Mouse (Mus musculus) B cell, adult 2 months (primary cell): ENCODE measurements around the gene Prr36.

Experiments used
- DNase-seq, 2 experiments: peaks; one replicate each; pipeline ENCODE4 v3.0.0; 2022

Prr36 gene

DNA sequence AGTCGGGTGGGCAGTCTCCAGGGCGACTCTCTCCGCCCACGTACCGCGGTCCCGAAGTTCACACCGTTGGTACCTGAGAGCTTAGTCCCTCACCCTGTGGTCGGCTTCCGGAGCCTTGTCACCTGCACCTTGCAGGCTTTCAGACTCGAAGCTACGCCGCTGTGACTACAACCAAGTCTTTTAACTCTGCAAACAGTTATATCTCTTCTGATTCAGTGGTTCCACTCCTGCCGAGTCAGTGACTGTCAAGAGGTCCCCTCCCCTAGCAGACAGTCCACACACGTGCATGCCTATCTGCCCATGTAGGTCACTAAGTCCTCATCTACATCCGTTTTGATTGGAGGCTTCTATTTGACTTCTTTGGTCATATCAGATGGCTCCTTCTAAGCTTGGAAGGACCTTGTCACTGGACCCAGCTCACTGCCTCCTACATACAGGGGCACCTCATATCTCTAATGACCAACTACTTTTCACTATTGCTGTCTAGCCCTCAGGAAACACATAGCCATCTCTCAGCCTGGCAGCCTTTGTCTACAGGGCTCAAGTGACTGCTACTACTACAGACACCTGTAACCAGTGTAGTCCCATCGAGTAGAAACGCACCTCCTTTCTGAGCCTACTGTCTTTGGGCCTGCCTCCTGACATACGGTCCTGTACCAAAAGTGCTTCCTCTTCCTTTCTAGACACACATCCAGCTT is 22.1 kb upstream of the Prr36 start:
- DNase-seq: no peak

DNA sequence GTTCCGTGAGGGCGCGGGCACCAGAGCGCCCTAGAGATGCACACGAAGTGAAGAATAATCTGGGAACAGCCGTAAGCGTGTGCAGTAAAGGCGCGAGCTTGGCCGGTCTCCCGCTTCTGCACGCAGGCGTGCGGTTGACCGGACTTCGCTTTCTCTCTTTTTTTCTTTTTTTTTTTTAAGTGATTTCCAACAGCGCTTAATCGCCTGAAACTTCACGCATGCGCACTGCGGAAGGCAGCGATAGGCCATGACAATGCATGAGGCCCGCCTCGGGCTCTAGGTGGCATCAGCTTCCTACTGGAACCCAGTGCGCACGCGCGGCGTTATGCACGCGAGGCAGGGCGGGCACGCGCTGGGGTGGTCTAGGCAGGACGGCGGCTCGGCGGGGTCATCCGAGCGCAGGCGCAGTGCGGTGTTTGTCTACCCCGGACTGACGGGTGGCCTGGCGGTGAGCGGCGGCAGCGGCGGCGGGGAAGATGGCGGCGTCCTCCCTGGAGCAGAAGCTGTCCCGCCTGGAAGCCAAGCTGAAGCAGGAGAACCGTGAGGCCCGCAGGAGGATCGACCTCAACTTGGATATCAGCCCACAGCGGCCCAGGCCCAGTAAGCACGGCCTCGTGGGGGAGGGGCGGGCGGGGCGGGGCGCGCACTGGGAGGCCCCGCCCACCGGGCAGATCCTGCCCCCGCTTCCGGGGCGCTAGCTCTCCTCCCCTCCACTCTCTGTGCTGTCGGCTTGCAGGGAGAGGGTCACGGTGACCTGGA is 21.4 kb upstream of the Prr36 start, which contains the start of the genes Map2k7 and Gm49320:
Gene Map2k7, plus strand, starts transcription at position 307 of the 759 bp plus-strand sequence.
Gene Gm49320, plus strand, starts transcription at position 432 of the 759 bp plus-strand sequence.
- DNase-seq: peak; percentile 99

GRCm38 (mm10) chr8:4237814-4238433 is 20.7 kb upstream of the Prr36 start:
- no peak for DNase-seq

GRCm38 (mm10) chr8:4230612-4231351 is 13.5 kb upstream of the Prr36 start:
- no peak for DNase-seq

DNA sequence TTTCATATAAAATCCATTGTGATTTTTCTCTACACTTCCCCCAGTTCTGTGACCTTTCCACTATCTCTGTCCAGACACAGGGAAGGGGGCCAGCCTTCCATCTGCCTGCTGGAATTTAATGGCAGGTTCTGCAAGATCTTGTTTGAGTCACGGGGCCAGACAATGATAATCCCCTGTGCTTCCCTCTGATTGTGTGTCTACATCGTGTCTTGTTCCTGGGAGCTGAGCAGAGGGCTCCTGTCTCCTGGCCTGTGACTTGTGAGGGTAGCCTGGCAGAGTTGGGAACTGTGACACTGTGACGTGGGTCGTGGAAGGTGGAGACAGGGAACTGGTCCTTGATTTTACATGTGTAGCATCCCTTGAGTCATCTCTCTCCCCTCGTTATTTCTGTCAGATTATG is 12.5 kb upstream of the Prr36 start:
- no peak for DNase-seq

- no peak for DNase-seq
These were observed 10.7 kb upstream of the Prr36 start for GRCm38 (mm10) chr8:4227919-4228318.

DNA sequence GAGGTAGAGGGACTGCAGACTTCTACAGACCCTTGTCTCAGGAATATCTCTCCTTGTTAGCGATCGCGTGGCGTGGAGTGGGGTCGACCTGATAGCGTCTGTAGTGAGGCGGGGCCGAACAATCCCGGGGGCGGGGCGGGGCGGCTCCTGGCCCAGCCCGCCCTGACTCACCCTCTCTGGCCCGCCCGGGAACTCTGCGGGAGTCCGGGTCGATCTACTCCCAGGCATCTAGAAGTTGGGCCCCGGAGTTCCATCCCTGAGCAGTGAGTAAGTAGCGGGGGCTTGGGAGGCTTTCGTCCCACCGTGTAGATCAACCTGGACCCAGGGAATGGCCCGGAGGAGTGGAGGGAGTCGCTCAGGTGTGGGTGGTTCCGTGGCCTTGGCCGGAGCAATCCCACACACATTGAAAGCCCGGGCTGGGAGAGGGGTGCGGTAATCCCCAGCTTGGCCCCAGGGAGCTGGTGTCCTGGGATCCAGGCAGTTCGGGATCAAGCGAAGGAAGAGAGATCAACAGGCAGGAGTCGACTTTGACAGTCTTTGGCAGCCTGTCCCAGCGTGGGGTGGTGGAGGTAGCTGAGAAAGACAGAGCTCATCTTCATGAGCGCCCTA is 9.6 kb upstream of the Prr36 start, which contains the start of gene Lrrc8e:
Gene Lrrc8e, plus strand, starts transcription at position 89 of the 609 bp plus-strand sequence.
- DNase-seq: no peak

- DNase-seq: no peak
These were observed 9.1 kb upstream of the Prr36 start for GRCm38 (mm10) chr8:4226323-4226722.

DNA sequence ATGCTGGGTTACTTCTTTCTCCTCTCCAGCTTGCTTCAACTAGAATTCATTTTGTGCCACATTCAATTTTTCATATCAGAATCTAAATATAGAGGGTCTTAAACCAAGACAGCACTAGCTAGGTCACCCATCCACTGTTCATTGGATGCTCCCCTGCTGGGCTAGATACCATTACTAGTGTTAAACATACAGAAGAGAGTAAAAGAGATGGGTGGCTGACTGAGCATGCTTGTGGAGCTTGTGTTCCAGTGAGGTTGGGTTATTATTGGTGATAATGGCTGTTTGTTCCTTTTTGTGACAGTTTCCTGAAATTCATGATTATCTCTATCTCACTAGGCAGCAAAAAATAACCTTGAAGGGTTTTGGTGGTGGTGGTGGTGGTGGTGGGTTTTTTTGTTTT is 4.8 kb upstream of the Prr36 start:
- no peak for DNase-seq

GRCm38 (mm10) chr8:4219617-4220016 is 2.4 kb upstream of the Prr36 start:
- DNase-seq: no peak

DNA sequence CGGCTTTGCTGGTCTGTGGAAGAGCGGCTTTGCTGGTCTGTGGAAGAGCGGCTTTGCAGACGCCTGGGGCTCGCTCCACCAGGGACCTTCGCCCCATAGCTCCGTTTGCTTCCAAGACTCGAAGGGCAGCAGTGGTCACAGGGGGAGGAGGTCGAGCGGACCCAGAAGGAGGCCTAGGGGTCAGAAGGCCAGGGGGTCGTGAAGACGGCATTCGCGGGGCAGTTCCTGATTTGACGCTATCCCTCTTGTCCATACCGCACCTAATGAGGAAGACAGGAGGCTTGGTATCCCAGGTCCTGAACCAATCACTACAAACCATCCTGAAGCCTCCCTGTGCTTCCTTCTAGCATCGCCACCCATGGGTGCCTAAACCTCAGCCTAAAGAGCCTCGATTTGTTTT is 963 bp downstream of the Prr36 start:
- DNase-seq: no peak

DNA sequence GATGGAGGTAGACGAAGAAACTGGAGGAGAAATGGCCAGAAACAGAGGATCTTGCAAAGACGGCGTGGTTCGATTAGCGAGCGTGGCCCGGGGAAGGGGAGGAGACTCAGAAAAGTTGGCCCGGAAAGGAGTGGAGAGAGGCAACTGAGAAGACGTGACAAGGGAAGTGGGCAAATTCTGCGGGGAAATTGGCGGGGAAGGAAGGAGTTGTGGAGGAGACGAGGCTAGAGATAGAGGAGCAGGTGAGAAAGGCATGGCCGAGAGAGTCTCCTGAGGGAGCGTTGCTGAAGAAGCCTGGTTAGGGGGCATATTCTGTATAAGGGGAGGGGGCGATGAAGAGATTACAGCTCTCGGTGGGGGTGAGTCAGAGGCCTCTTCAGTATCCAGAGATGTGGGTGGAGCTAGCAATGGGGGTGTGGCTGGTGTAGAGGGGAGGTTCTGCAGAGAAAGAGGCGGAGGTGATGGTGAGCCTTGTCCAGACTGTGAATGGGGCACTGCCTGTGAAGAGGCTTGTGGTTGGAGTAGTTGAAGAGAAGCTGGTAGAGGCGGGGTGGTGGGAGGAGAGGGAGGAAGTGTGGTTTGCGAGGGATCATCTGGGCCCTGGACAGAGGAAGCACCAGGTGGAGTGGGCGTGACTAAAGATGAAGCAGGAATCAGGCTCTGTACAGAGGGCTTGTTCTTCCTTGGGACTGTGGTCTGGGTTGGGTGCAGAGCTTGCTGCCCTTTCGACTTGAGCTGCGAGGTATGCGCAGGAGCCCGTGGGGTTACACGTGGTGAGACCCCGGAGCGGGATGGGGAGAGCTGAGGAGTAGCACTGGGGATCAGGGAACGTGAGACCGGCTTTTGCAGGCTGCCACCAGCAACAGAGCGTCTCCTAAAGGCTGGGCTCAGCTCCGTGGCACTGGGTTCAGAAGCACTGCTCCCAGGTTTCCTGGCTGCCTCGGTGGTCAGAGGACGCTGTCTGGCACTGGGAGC is 3.0 kb downstream of the Prr36 start:
- peak; percentile 78 to 81 for DNase-seq

- peak; percentile 59 to 61 for DNase-seq
These were observed 3.9 kb downstream of the Prr36 start for GRCm38 (mm10) chr8:4213210-4214005.

- DNase-seq: peak; percentile 33 to 38
These were observed 4.5 kb downstream of the Prr36 start for GRCm38 (mm10) chr8:4212809-4213209.

DNA sequence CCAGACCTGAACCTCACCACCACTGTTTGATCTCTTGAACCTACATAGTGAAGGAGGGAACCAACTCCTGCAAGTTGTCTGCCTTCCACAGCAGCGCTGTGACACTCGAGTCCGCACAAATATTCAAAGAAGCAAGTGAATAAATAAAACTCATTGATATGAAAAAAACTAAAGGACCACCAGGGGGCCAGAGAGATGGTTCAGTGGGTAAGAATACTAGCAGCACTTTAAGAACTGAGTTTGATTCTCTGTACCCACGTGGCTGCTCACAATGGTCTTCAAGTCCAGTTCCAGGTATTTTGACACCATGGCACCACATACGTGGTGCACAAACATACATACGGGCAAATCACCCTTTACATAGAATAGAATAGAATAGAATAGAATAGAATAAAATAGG is 6.2 kb downstream of the Prr36 start:
- no peak for DNase-seq

DNA sequence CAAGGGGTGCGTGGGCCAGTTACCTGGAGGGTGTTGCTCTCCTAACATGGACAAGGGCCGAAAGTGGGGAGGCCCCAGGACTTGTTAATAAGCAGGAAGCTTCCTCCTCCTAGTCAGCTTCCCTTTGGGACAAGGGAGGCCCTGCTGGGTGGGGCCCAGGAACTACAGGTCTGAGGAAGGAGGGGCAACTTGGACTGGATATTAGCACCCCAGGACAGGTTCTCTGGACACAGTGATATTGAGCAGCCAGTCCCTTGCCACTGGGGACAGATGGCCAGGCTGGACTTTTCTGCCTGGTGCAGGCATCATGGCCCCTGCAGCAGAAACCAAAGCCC is 10.3 kb downstream of the Prr36 start:
- no peak for DNase-seq

- no peak for DNase-seq
These were observed 10.9 kb downstream of the Prr36 start for GRCm38 (mm10) chr8:4206182-4207015.

GRCm38 (mm10) chr8:4205246-4206123 is 11.8 kb downstream of the Prr36 start:
- DNase-seq: no peak

- no peak for DNase-seq
These were observed 15.9 kb downstream of the Prr36 start for GRCm38 (mm10) chr8:4201321-4201720.
